Mouse (Mus musculus): ENCODE data around the gene Slc22a14. TPM values are rescaled to one million over a fixed set of nuclear protein-coding genes. Genes with fewer than 3 reads are reported as not detected.
A peak's percentile ranks its signal among the peaks of the same experiment; 100 is the strongest.

Slc22a14 gene
- total and polyA plus RNA-seq, 2 experiments, result not detected

GRCm38 (mm10) chr9:119142066-119142465 is 223.3 kb downstream of the Slc22a14 start:
- no peaks in the 10 kb centered on the region for H3K36me3 ChIP-seq (ENCODE audit: control insufficient read depth, insufficient read depth, low read length)
- no peak overlapping the region for H3K27ac ChIP-seq (replicated peaks; ENCODE audit: insufficient read depth, low read depth, low read length)
- no peaks in the 10 kb centered on the region for H3K79me2 ChIP-seq (ENCODE audit: control insufficient read depth, insufficient read depth, low read length)

DNA sequence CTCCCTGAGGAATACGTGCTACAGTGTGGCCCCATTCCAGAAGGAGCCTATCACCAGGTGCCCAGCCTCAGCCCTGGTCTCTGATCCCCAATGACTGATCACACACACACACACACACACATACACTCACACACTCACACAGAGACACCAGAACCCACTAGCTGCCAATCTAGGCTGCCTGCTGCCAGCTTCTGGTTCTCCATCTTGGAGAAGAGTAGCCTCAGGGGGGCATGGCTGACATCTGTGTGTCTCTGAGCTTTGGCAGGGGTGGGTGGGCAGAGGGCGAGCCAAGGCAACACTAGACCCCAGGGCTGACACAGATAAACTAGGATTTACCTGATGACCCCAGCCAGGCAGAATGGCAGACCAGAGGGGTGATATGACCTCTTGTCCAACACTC is 226.5 kb downstream of the Slc22a14 start:
- no peak overlapping the region for H3K27ac ChIP-seq (replicated peaks; ENCODE audit: insufficient read depth, low read depth, low read length)
- no peak for DNase-seq (ENCODE audit: extremely low read depth, low read depth, low spot score)
- WGBS, result 89% methylated on average over 2 of the region's 2 CpGs

More at GRCm38 (mm10) chr9:119142066-119142465, 223.3 kb downstream of the Slc22a14 start:
- no peaks in the 10 kb centered on the region; the same call in 1 of the 2 replicates for H3K4me1 ChIP-seq (ENCODE audit: control insufficient read depth, insufficient read depth, low read length)
- TF ChIP-seq POLR2A (IDR thresholded peaks at IDR 0.05; ENCODE audit: extremely low read depth, insufficient read depth, low read length) (no peak), CTCF (IDR thresholded peaks at IDR 0.05; ENCODE audit: low read depth, low read length) (no peak)
- 29% methylated on average over 5 of the region's 5 CpGs for WGBS
- H3K9ac ChIP-seq (ENCODE audit: low read depth, low read length), result no peak overlapping the region
- H3K4me3 ChIP-seq (ENCODE audit: insufficient read depth, low read depth, low read length), result no peak overlapping the region
- H3K27me3 ChIP-seq (ENCODE audit: control insufficient read depth, insufficient read depth, low read length), result no peaks in the 10 kb centered on the region
- DNase-seq (ENCODE audit: extremely low read depth, low read depth, low spot score), result peak; percentile 53

DNA sequence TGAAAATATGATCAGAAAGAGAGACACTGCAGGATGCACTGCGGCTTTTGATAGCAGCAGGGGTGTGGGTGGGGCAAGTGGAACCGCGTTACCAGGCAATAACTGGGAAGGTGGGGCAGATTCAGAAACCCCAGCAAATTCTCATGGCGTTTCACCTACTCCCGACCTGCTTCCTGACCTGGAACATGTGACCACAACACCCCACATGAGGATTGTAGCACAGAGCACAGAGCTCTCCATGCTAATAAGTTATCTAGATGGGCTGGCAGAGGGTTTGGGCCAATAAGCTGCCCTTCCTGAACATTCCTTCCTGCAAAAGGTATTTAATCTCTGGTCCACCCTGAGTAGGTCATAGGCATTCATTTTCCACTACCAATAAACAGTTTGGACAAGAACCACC is 234.7 kb downstream of the Slc22a14 start:
- no peak overlapping the region for H3K4me3 ChIP-seq (ENCODE audit: insufficient read depth, low read depth, low read length)
- no peaks in the 10 kb centered on the region for H3K36me3 ChIP-seq (ENCODE audit: control insufficient read depth, insufficient read depth, low read length)
- no peak for DNase-seq (ENCODE audit: extremely low read depth, low read depth, low spot score)
- no peaks in the 10 kb centered on the region for H3K27me3 ChIP-seq (ENCODE audit: control insufficient read depth, insufficient read depth, low read length)
- H3K79me2 ChIP-seq (ENCODE audit: control insufficient read depth, insufficient read depth, low read length), result no peaks in the 10 kb centered on the region
- H3K9ac ChIP-seq (ENCODE audit: low read depth, low read length), result no peak overlapping the region
- no peak for TF ChIP-seq POLR2A (IDR thresholded peaks at IDR 0.05; ENCODE audit: extremely low read depth, insufficient read depth, low read length)
- TF ChIP-seq CTCF (IDR thresholded peaks at IDR 0.05; ENCODE audit: low read depth, low read length), result no peak
- WGBS, result 58% methylated on average over 5 of the region's 5 CpGs
- no peak overlapping the region for H3K27ac ChIP-seq (replicated peaks; ENCODE audit: insufficient read depth, low read depth, low read length)
- H3K4me1 ChIP-seq (ENCODE audit: control insufficient read depth, insufficient read depth, low read length), result no peaks in the 10 kb centered on the region

More for the DNA sequence above, 226.5 kb downstream of the Slc22a14 start:
- Histone ChIP-seq H3K4me3 (ENCODE audit: insufficient read depth, low read depth, low read length) (no peak overlapping the region), H3K4me1 (ENCODE audit: control insufficient read depth, insufficient read depth, low read length) (no peaks in the 10 kb centered on the region), H3K79me2 (ENCODE audit: control insufficient read depth, insufficient read depth, low read length) (no peaks in the 10 kb centered on the region), H3K9ac (ENCODE audit: low read depth, low read length) (no peak overlapping the region), H3K36me3 (ENCODE audit: control insufficient read depth, insufficient read depth, low read length) (no peaks in the 10 kb centered on the region), H3K27me3 (ENCODE audit: control insufficient read depth, insufficient read depth, low read length) (no peaks in the 10 kb centered on the region)
- no peak for TF ChIP-seq CTCF (IDR thresholded peaks at IDR 0.05; ENCODE audit: low read depth, low read length)
- no peak for TF ChIP-seq POLR2A (IDR thresholded peaks at IDR 0.05; ENCODE audit: extremely low read depth, insufficient read depth, low read length)

DNA sequence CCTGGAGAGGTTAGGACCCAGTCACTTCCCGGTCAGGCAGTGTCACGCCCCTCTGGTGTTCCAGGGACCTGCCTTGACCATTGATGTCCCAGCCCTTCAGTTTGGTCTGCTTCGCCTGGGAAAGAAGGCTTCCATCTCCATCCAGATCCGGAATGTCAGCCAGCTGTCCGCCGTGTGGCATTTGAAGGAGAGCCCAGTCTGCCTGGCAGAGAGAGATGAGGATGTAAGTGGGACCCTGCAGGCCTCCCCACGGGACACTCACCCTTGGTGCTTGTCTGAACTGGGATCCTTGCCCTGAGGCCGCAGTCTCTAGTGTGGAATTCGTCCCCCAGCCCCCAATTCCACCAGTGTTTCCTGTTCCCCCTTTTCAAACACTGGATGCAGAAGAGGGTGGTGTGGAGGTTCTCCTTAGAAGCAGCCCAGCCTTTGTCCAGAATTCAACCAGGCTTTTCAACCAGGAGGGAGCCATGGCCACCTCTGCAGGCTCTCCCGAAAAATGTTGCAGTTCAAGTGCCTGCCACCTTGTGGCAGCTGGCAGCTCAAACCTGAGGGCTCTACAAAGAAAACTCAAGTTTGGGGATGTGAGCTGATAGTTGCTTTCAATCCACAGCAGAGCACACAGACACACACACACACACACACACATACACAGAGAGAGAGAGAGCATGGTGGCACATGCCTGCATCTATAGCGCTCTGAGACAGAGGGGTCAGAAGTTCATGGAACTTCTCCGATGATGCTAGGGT is 236.7 kb downstream of the Slc22a14 start:
- no peaks in the 10 kb centered on the region for H3K4me1 ChIP-seq (ENCODE audit: control insufficient read depth, insufficient read depth, low read length)
- no peak for DNase-seq (ENCODE audit: extremely low read depth, low read depth, low spot score)
- 82% methylated on average over 12 of the region's 12 CpGs for WGBS
- no peaks in the 10 kb centered on the region for H3K36me3 ChIP-seq (ENCODE audit: control insufficient read depth, insufficient read depth, low read length)
- H3K9ac ChIP-seq (ENCODE audit: low read depth, low read length), result no peak overlapping the region
- no peak overlapping the region for H3K27ac ChIP-seq (replicated peaks; ENCODE audit: insufficient read depth, low read depth, low read length)
- no peaks in the 10 kb centered on the region for H3K79me2 ChIP-seq (ENCODE audit: control insufficient read depth, insufficient read depth, low read length)
- TF ChIP-seq CTCF (IDR thresholded peaks at IDR 0.05; ENCODE audit: low read depth, low read length) (no peak), POLR2A (IDR thresholded peaks at IDR 0.05; ENCODE audit: extremely low read depth, insufficient read depth, low read length) (no peak)
- no peaks in the 10 kb centered on the region for H3K27me3 ChIP-seq (ENCODE audit: control insufficient read depth, insufficient read depth, low read length)
- no peak overlapping the region for H3K4me3 ChIP-seq (ENCODE audit: insufficient read depth, low read depth, low read length)

GRCm38 (mm10) chr9:119122596-119123369 is 242.6 kb downstream of the Slc22a14 start:
- H3K36me3 ChIP-seq (ENCODE audit: control insufficient read depth, insufficient read depth, low read length), result no peaks in the 10 kb centered on the region
- WGBS, result 84% methylated on average over 18 of the region's 18 CpGs
- TF ChIP-seq POLR2A (IDR thresholded peaks at IDR 0.05; ENCODE audit: extremely low read depth, insufficient read depth, low read length), result no peak
- no peak for TF ChIP-seq CTCF (IDR thresholded peaks at IDR 0.05; ENCODE audit: low read depth, low read length)
- no peak for DNase-seq (ENCODE audit: extremely low read depth, low read depth, low spot score)
- no peaks in the 10 kb centered on the region for H3K79me2 ChIP-seq (ENCODE audit: control insufficient read depth, insufficient read depth, low read length)
- no peaks in the 10 kb centered on the region for H3K27me3 ChIP-seq (ENCODE audit: control insufficient read depth, insufficient read depth, low read length)
- H3K4me1 ChIP-seq (ENCODE audit: control insufficient read depth, insufficient read depth, low read length), result no peaks in the 10 kb centered on the region
- H3K27ac ChIP-seq (replicated peaks; ENCODE audit: insufficient read depth, low read depth, low read length), result no peak overlapping the region
- H3K4me3 ChIP-seq (ENCODE audit: insufficient read depth, low read depth, low read length), result no peak overlapping the region
- no peak overlapping the region for H3K9ac ChIP-seq (ENCODE audit: low read depth, low read length)
